Mouse (Mus musculus): ENCODE data around the gene Jade1.

The Jade1 gene

GRCm38 (mm10) chr3:41548238-41548637 lies 7.3 kb upstream of the Jade1 start:
- no peak for DNase-seq (ENCODE audit: low read depth, low spot score)

DNA sequence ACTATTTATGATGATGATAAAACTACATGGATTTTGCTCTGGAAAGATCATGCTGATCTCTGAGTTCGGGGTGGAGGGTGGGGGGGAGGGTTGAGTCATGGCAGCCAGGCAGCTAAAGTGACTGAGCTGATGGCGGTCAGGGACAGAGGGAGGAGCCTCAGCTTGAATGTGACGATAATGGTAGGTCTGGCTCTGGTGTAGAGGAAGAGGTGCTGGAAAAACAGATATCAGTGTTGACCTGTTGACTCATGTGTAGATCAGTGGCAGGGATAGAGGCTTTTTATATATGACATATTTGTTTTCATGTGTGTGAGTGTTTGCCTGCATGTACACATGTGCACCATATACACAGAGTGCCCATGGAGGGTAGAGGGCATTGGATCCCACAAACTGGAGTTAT lies 3.9 kb upstream of the Jade1 start:
- DNase-seq (ENCODE audit: low read depth, low spot score) = no peak

- DNase-seq (ENCODE audit: low read depth, low spot score) = no peak
Measured at GRCm38 (mm10) chr3:41552777-41553548, 2.6 kb upstream of the Jade1 start.

GRCm38 (mm10) chr3:41553681-41554080 lies 1.9 kb upstream of the Jade1 start:
- peak; percentile 39 for DNase-seq (ENCODE audit: low read depth, low spot score)

DNA sequence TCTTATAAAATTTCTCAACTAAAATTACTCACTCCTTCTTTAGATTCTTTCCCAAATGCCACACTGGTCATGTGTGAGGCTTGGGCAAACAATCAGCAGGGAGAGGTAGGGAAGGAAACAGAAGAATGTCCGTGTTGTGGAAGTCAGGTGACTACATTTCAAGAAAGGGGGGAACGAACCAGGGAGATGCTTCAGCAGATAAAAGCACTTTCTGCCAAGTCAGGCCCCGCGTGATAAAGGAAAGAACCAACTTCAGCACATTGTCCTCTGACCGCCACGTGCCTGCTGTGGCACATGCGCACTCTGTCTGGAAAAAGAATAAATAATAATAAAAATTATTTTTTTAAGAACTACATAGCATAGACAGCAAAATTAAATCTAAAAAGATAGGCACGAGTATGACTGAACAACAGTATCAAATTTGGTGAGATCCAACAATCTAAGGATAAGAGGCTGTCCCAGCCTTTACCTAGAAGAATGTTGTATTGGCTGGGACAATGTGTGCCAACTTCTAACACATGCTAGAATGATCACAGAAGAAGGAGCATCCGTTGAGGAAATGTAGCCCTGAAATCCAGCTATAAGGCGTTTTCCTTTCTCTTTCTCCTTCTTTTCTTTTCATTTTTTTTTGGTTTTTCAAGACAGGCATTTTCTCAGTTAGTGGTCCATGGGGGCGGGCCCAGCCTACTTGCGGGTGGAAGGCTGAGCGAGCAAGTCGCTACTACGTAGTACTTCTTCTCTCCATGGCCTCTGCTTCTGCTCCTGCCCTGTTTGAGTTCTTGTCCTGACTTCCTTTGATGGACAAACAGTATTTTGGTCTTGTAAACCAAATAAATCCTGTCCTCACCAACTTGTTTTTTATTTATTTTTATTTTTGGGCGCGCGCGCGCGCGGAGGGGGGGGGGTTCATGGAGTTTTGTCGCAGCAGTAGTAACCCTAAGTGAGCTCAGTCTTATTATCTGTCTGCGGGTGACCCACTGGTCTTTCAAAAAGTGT lies 753 bp upstream of the Jade1 start:
- DNase-seq (ENCODE audit: low read depth, low spot score) = no peak

- DNase-seq (ENCODE audit: low read depth, low spot score) = no peak
Measured at GRCm38 (mm10) chr3:41556451-41557266, 1.1 kb downstream of the Jade1 start.

DNA sequence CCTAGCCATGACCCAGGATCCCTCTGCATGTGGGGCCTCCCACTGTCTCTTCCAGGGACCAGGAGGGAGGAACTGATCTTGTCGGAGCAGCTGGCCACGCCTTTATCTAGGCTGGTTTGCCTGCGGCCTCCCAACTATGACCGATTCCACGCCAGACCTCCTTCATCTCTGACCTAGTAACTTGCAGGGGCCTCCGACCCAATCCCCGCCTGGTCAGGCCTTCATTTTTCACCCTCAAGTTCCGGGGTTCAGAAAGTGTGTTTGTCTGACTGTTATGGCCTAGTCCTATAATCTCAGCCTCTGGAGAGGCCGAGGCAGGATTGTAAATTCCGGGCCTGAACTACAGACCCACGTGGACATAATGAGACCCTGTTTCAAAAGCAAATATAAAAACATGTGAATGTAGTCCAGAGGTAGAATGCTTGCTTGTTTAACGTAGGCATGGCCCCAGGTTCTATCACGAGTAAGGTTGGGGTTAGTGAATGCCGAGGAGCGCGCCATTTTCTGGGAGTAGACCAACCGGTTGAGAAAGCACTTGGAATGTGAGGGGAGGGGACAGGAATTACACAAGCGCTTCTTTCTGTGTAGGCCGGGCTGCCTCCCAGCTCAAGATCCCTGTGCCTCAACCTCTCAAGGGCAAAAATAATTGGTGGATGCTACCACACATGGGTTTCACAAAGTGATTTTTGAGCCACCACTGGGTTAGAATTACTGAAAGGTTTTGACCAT lies 1.9 kb downstream of the Jade1 start:
- no peak for DNase-seq (ENCODE audit: low read depth, low spot score)

- DNase-seq (ENCODE audit: low read depth, low spot score) = no peak
Measured at GRCm38 (mm10) chr3:41560489-41560888, 5.0 kb downstream of the Jade1 start.

DNA sequence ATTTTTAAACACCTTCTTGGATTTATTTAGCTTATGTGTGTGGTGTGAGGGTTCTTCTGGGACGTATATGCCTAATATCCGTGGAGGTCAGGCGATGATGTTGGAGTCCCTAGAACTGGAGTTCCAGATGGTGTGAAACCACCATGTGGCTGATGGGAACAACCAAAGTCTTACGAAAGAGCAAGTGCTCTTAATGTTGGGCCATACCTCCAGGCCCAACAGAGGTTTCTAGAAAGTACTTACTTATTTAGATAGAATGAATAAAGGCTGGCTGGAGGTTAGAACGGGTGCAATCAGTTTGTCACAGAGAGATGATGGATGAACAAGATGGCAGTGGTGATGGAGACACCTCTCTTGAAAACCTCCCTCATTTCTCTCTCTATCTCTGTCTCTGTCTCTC lies 6.3 kb downstream of the Jade1 start:
- DNase-seq (ENCODE audit: low read depth, low spot score) = no peak

- DNase-seq (ENCODE audit: low read depth, low spot score) = peak; percentile 88
Measured at GRCm38 (mm10) chr3:41563211-41563931, 7.8 kb downstream of the Jade1 start.

DNA sequence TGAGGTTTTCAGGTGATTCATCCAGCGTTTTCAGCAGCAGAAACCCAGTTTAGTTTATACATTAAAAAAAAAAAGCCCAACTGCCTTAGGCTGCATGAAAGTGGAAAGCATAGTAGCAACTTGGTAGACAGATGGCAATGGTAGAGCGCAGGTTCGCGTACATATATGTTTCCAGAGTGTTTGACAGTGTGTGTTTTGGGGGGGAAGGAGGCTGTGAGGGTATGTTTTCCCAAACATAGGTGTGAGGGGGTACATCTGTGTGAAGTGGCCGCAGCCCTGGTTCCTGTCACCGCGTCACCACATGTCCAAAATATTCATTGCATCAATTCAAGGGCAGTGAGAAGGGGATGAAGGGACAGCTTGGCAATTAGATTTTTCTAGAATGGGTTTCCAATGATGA lies 8.5 kb downstream of the Jade1 start:
- DNase-seq (ENCODE audit: low read depth, low spot score) = peak; percentile 64

DNA sequence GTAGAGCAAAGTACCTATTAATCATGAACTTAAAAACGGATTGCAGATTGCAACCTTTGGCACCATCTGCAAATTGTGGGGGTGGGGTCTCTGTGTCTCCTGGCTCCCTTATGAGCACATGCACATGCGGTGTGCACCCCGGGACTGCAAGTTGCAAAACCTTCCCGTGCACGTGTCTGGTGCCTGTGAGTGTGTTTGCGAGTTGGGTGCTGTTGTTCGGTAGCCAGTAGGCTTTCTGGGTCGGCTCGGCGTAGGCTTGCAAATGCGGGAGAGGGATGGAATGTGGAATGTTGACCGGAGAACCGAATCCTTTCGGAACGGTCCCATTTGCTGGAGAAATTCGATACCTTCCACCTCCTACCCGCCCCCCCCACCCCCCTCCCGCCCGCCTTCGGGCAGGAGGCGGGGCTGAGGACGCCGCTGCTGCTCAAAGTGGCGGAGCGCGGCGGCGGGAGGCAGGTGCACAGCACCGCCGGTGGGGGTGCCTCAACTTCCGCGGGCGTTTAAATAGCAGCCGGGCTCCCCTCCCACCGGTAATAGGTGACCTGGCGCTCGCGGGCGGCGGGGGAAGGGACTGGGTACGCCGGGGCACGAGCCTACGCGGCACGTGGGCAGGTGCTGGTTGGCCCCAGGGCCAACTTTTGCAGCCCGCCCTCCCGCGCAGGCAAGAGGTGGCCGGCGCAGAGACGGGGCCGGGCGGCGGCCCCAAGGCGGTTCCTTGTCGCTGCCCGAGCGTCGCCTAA lies 9.1 kb downstream of the Jade1 start:
- peak; percentile 83 for DNase-seq (ENCODE audit: low read depth, low spot score)

GRCm38 (mm10) chr3:41565410-41565823 lies 9.9 kb downstream of the Jade1 start:
- peak; percentile 94 for DNase-seq (ENCODE audit: low read depth, low spot score)

DNA sequence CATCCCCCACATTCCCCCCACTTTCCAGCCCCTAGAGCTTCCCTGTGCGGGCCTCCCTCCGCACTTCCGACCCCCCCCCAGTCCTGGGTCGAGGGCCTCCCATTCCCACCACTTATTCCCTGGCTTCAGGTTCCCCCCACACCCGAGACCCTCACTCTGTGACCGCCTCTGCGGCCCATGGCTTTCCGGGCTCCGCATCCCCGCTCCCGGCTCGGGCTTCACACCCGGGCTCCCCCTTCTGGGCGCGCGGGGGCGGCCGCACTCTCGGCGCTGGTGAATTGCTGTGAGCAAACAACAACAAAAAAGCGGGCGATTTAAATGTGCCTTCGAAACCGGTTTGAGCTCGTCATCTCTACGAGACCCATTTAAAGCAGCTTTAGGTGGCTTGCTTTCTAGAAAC lies 10.4 kb downstream of the Jade1 start:
- peak; percentile 88 for DNase-seq (ENCODE audit: low read depth, low spot score)

DNA sequence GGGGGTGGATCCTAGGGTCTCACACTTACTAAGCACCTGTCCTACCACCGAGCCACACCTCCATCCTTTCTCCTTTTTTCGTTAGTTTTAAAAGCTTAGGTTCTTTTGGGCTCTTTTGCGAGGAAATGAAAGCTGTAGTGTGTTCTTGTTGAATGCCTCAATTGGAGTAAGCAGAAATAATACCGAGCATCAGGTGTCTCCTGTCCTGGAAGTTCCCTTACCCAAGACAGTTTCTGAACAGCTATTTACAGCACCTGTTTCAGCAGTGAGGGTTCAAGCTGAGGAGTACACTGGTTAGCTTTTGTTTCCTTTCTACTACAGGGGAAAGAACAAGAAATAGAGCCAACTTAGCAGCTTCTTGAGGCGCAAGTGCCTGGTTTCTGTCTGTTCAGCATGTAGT lies 14.4 kb downstream of the Jade1 start:
- DNase-seq (ENCODE audit: low read depth, low spot score) = no peak

DNA sequence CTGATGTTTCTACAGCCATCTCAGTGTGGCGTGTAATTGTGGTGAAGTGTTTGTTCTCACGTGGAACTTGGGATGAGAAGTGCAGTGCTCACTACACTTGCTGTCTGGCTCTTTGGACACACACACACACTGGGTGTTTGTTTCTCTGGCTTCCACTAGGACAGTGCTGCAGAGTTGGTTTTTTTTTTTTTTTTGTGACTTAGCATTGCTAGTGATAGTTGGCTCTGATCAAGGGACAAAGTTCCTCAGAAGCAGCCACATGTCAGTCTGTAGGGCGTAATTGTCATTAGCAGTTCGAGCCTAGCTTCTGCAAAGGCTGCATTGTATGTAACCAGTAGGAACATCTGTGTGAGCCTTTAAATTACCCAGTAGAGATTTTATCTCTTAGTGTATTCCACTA lies 16.6 kb downstream of the Jade1 start:
- DNase-seq (ENCODE audit: low read depth, low spot score) = no peak

DNA sequence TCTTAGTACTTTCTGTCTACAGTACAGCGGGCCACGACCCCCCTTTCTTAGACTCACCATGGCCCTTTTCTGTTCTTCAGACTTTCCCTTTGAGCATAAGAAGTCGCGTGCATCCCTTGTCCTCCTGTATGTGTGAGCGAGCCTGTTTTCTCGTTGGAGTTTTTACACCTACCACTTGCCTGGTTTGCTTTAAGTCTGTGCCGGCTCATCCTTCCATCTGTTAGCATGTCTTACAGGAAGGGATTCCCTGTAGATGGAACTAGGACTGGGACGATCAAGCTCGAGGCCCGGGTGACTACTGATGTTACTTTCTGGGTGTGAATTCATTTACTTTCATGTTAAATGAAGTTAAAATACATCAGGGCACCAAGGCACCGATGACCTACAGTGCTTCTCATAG lies 17.4 kb downstream of the Jade1 start:
- peak; percentile 61 for DNase-seq (ENCODE audit: low read depth, low spot score)

- peak; percentile 52 for DNase-seq (ENCODE audit: low read depth, low spot score)
Measured at GRCm38 (mm10) chr3:41574208-41574607, 18.7 kb downstream of the Jade1 start.

GRCm38 (mm10) chr3:41574720-41575435 lies 19.3 kb downstream of the Jade1 start:
- DNase-seq (ENCODE audit: low read depth, low spot score) = no peak

All from brain, adult 2 months (tissue).